Mouse (Mus musculus) heart, adult 2 months (tissue): ENCODE data around the gene Gnl2. TPM values are rescaled to one million over a fixed set of nuclear protein-coding genes. Genes with fewer than 3 reads are reported as not detected.

ENCODE experiments used
- DNase-seq, 2 experiments: peaks; one replicate each; pipeline ENCODE4 v3.0.0; 2021
- H3K27ac ChIP-seq: fragments of 200-600 bp; 2 replicates; pipeline ENCODE4 v1.8.1; 2022
- H3K27me3 ChIP-seq: fragments of 200-500 bp; 2 replicates; pipeline ENCODE4 v1.6.1; 2012; ENCODE audit warnings: mild to moderate bottlenecking, low read length, inconsistent platforms, mixed read lengths; ENCODE audit not compliant: control insufficient read depth, insufficient read depth
- H3K36me3 ChIP-seq: fragments of 200-500 bp; 2 replicates; pipeline ENCODE4 v1.6.1; 2012; ENCODE audit warnings: low read length, inconsistent platforms; ENCODE audit not compliant: control insufficient read depth, insufficient read depth
- H3K4me1 ChIP-seq: fragments of 200-500 bp; 2 replicates; pipeline ENCODE4 v1.6.1; 2011; ENCODE audit warnings: low read length; ENCODE audit not compliant: control insufficient read depth, insufficient read depth
- H3K4me3 ChIP-seq: fragments of 200-600 bp; 2 replicates; pipeline ENCODE4 v1.8.1; 2022
- H3K79me2 ChIP-seq: fragments of 200-500 bp; replicated peaks from 2 replicates; pipeline ENCODE4 v1.6.1; 2012; ENCODE audit warnings: mild to moderate bottlenecking, inconsistent platforms, low read length, moderate library complexity, mixed read lengths; ENCODE audit not compliant: control insufficient read depth, insufficient read depth
- H3K9ac ChIP-seq: fragments of 200-500 bp; 2 replicates; pipeline ENCODE4 v1.6.1; 2012; ENCODE audit warnings: low read depth, mild to moderate bottlenecking, control low read depth, inconsistent platforms, low read length, mixed read lengths
- CTCF ChIP-seq: fragments of 200-600 bp; IDR thresholded peaks from 2 replicates; pipeline ENCODE4 v1.8.1; 2022; ENCODE audit warnings: antibody characterized with exemption, mild to moderate bottlenecking, moderate library complexity
- EP300 ChIP-seq: fragments of 200-500 bp; IDR thresholded peaks from 2 replicates; pipeline ENCODE4 v1.6.1; 2011; ENCODE audit warnings: low read depth, low read length, control low read depth; ENCODE audit not compliant: insufficient read depth
- POLR2A ChIP-seq: fragments of 200-500 bp; IDR thresholded peaks from 2 replicates; pipeline ENCODE4 v1.6.1; 2011; ENCODE audit warnings: mild to moderate bottlenecking, low read depth, low read length, control low read depth; ENCODE audit not compliant: insufficient read depth
- WGBS: fragments of 180-500 bp; shearing (Covaris S2); methylation state at CpG from one replicate; pipeline ENCODE4 v1.1.7; 2018; 5-methylcytosine and 5-hydroxymethylcytosine counted together
- intact Hi-C: fragments of 180-260 bp; cut with DNase I; formaldehyde crosslinking; loops from one replicate; pipeline ENCODE4 v1.15.1; 2025
- polyA plus RNA-seq: library from polyadenylated mRNA; depleted of rRNA; stranded (reverse); fragments of >200 nt; gene quantifications from 2 replicates; pipeline ENCODE4 v1.2.3, GENCODE M21; 2012
- total RNA-seq, 2 experiments: library from RNA; stranded (reverse); gene quantifications; 2 replicates each; pipeline ENCODE4 v1.2.3; 2021

The Gnl2 gene
- total and polyA plus RNA-seq, 3 experiments: 12.2 to 28.7 (median 27.7) TPM

DNA sequence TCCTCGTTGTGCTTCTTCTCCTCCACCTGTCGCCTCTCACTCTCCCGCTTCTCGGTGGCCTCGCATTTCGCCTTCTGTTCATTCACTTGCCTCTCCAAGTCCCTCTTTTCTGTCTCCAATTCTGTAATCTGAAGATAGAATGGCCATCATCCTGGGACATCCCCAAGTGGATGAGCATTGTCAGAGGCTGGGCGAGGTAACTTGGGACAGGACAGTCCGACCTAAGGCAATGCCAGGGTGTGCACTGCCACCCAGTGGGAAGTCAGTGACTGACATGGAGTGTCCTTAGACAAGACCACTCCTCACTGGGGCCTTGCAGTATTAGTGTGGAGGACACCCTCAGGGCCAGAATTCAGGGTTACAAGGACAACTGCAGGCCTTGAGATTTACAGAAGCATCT is 42.6 kb downstream of the Gnl2 start:
- intact Hi-C loops: loop anchor here (1.0 kb wide), 1 partner anchor 116 kb away; no protein-coding TSS in a partner anchor
- peaks cover 1% of the 10 kb centered on the region; the same call in 1 of the 2 replicates for H3K4me1 ChIP-seq
- no peak overlapping the region for H3K9ac ChIP-seq
- no peaks in the 10 kb centered on the region for H3K27me3 ChIP-seq
- 11% methylated on average over 8 of the region's 8 CpGs for WGBS
- H3K27ac ChIP-seq: no peak overlapping the region
- H3K36me3 ChIP-seq: no peaks in the 10 kb centered on the region
- DNase-seq: peak; percentile 45 to 65
- TF ChIP-seq CTCF (peak; percentile 84), POLR2A (no peak), EP300 (no peak)
- no peaks in the 10 kb centered on the region for H3K79me2 ChIP-seq
- no peak overlapping the region for H3K4me3 ChIP-seq

GRCm38 (mm10) chr4:125063829-125064228 is 47.4 kb downstream of the Gnl2 start:
- peaks cover 3% of the 10 kb centered on the region; the same call in 1 of the 2 replicates for H3K79me2 ChIP-seq
- 62% methylated on average over 8 of the region's 8 CpGs for WGBS
- H3K27ac ChIP-seq: no peak overlapping the region
- no peaks in the 10 kb centered on the region for H3K27me3 ChIP-seq
- peaks cover 3% of the 10 kb centered on the region for H3K4me1 ChIP-seq
- H3K4me3 ChIP-seq: no peak overlapping the region
- H3K36me3 ChIP-seq: no peaks in the 10 kb centered on the region
- intact Hi-C loops: loop anchor here (10.0 kb wide), 1 partner anchor 209 kb away; the partner anchor contains the start of genes 1110065P20Rik and Yrdc
- no peak for DNase-seq
- TF ChIP-seq CTCF (no peak), EP300 (no peak), POLR2A (no peak)
- H3K9ac ChIP-seq: no peak overlapping the region

DNA sequence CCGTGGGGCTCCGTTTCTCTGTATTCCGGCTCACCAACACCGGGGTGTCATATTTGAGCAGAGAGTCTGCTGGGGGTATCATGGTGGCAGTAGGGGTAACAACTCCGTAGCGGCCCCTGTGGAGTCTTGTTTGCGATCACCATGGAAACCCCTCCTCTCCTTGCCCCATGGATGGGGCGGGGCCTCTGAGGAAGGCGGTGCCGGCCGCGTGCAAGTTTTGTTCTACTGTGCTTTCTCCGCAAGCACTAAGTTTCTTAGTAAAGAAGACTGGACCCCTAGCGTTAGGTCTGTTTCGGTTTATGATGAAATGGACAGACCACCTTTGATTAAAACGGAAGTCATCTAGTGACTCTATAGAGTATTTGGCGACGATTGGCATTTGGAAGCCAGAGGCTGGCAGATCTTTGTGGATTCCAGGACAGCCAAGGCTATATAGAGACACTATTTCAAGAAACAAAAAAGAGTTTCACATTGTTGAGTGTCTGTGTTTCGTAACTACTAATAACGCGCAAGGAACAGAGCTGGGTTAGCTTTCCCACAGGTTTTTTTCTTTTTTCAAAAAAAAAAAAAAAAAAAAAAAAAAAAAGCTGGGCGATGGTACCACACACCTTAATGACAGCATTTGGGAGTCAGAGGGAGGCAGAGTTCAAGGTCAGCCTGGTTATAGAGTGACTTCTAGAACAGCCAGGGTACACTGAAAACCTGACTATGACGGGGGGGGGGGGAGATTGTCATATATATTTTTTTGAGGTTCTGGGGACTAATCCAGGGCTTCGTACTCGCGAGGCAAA is 49.3 kb downstream of the Gnl2 start, which contains the start of gene Dnali1:
Gene Dnali1, minus strand, starts transcription at position 187 of the 791 bp plus-strand sequence.
- Histone ChIP-seq H3K4me3 (peak within 1 kb of the TSS; percentile 84), H3K27me3 (no peaks in the 10 kb centered on the region), H3K36me3 (no peaks in the 10 kb centered on the region), H3K9ac (peak within 1 kb of the TSS; percentile 92), H3K27ac (peak within 1 kb of the TSS; percentile 74), H3K79me2 (peaks cover 3% of the 10 kb centered on the region; the same call in 1 of the 2 replicates), H3K4me1 (peaks cover 2% of the 10 kb centered on the region)
- no peak for TF ChIP-seq POLR2A
- peak; percentile 8; the same call in 1 of the 2 replicates for TF ChIP-seq CTCF
- no peak for TF ChIP-seq EP300
- intact Hi-C loops: loop anchor here (1.0 to 10.0 kb wide), 4 partner anchors 19 to 211 kb away; partner anchors contain the start of genes 1110065P20Rik, 9930104L06Rik and Yrdc
- DNase-seq: peak; percentile 71 to 74
- 2% methylated on average over 26 of the region's 26 CpGs for WGBS

- TF ChIP-seq CTCF: no peak
- TF ChIP-seq EP300: no peak
- peak; percentile 92 for TF ChIP-seq POLR2A
- Histone ChIP-seq H3K36me3 (no peaks in the 10 kb centered on the region), H3K79me2 (peaks cover 3% of the 10 kb centered on the region; the same call in 1 of the 2 replicates), H3K4me1 (peaks cover 2% of the 10 kb centered on the region), H3K27me3 (no peaks in the 10 kb centered on the region), H3K9ac (peak within 1 kb of the TSS; percentile 92), H3K4me3 (peak within 1 kb of the TSS; percentile 84), H3K27ac (peak within 1 kb of the TSS; percentile 74)
- under 1% methylated on average over 78 of the region's 78 CpGs for WGBS
- DNase-seq: peak; percentile 96 to 98
- intact Hi-C loops: loop anchor here (1.0 to 10.0 kb wide), 4 partner anchors 18 to 212 kb away; partner anchors contain the start of genes 1110065P20Rik, 9930104L06Rik and Yrdc
Observed at GRCm38 (mm10) chr4:125066490-125067370, 50.3 kb downstream of the Gnl2 start, which contains the start of gene Snip1. Snip1 (plus strand) TSS chr4:125066672.

DNA sequence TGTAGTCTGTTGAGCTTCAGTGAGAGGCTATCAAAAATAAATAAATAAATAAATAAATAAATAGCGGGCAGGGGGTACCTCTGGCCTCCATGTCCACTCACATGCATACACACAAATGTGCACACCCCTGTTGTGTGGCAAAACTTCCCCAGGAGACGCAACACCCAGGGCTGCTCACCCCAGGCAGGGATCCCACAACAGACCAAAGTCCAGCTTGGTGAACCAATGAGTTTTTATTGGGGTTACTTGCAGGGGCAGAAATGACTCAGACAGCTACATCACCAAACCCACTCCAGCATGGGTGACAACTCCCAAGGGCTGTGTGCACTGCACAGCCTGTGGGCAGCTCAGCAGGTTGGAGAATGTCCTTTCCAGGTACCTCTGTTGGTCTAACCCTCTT is 61.3 kb downstream of the Gnl2 start:
- no peaks in the 10 kb centered on the region for H3K79me2 ChIP-seq
- no peaks in the 10 kb centered on the region for H3K27me3 ChIP-seq
- H3K36me3 ChIP-seq: no peaks in the 10 kb centered on the region
- intact Hi-C loops: no loop called here
- no peak overlapping the region for H3K4me3 ChIP-seq
- no peak overlapping the region for H3K27ac ChIP-seq
- DNase-seq: no peak
- TF ChIP-seq CTCF (no peak), POLR2A (no peak), EP300 (no peak)
- WGBS: 92% methylated on average over 2 of the region's 2 CpGs
- no peak overlapping the region for H3K9ac ChIP-seq
- H3K4me1 ChIP-seq: no peaks in the 10 kb centered on the region
